Mouse (Mus musculus): ENCODE measurements around the gene Flt3l. TPM values are rescaled to one million over a fixed set of nuclear protein-coding genes. Genes with fewer than 3 reads are reported as not detected.
A peak's percentile ranks its signal among the peaks of the same experiment; 100 is the strongest.
"Not testable (repeated sequence)": the region's sequence is repeated elsewhere in the genome, so short reads cannot be mapped to it uniquely, and the experiment has no call there.

Flt3l gene
- polyA plus RNA-seq, 1 experiment from 2014 or later, result 1.4 TPM

GRCm38 (mm10) chr7:45121966-45122365 is 14.3 kb downstream of the Flt3l start:
- no peaks in the 10 kb centered on the region for H3K9me3 ChIP-seq (ENCODE audit: control insufficient read depth, low read length)
- H3K4me2 ChIP-seq (ENCODE audit: low read length), result 0 out of 2 replicates have a peak overlapping the region, but pooled peaks have one; percentile 15
- H3K9ac ChIP-seq (replicated peaks; ENCODE audit: low read length), result no peak overlapping the region
- no peak overlapping the region for H3K27ac ChIP-seq (replicated peaks; ENCODE audit: low read depth, low read length)
- no peak for DNase-seq
- peaks cover 76% of the 10 kb centered on the region for H3K36me3 ChIP-seq (ENCODE audit: control insufficient read depth, insufficient read depth, low read length)
- ATAC-seq (ENCODE audit: low FRiP score, low TSS enrichment), result no peak
- H3K4me1 ChIP-seq (ENCODE audit: control insufficient read depth, insufficient read depth, low read length), result peaks cover 9% of the 10 kb centered on the region
- no peak overlapping the region for H3K4me3 ChIP-seq (replicated peaks; ENCODE audit: low read depth, low read length)
- H3K27me3 ChIP-seq (ENCODE audit: control insufficient read depth, insufficient read depth, low read length), result no peaks in the 10 kb centered on the region

GRCm38 (mm10) chr7:45121404-45121803 is 14.8 kb downstream of the Flt3l start:
- Histone ChIP-seq H3K27ac (replicated peaks; ENCODE audit: low read depth, low read length) (no peak overlapping the region), H3K9ac (replicated peaks; ENCODE audit: low read length) (no peak overlapping the region)
- WGBS, result 86% methylated on average over 8 of the region's 8 CpGs

GRCm38 (mm10) chr7:45119780-45120709 is 16.2 kb downstream of the Flt3l start:
- no peak for ATAC-seq (ENCODE audit: low FRiP score, low TSS enrichment)
- H3K4me2 ChIP-seq (ENCODE audit: low read length), result no peak overlapping the region
- H3K9ac ChIP-seq (replicated peaks; ENCODE audit: low read length), result no peak overlapping the region
- H3K27me3 ChIP-seq (ENCODE audit: control insufficient read depth, insufficient read depth, low read length), result no peaks in the 10 kb centered on the region
- no peak for DNase-seq
- 85% methylated on average over 5 of the region's 5 CpGs for WGBS
- H3K4me3 ChIP-seq (replicated peaks; ENCODE audit: low read depth, low read length), result no peak overlapping the region
- no peaks in the 10 kb centered on the region for H3K9me3 ChIP-seq (ENCODE audit: control insufficient read depth, low read length)
- peaks cover 57% of the 10 kb centered on the region for H3K36me3 ChIP-seq (ENCODE audit: control insufficient read depth, insufficient read depth, low read length)
- H3K4me1 ChIP-seq (ENCODE audit: control insufficient read depth, insufficient read depth, low read length), result peaks cover 7% of the 10 kb centered on the region
- H3K27ac ChIP-seq (replicated peaks; ENCODE audit: low read depth, low read length), result no peak overlapping the region

More at GRCm38 (mm10) chr7:45121404-45121803, 14.8 kb downstream of the Flt3l start:
- no peak overlapping the region for H3K4me3 ChIP-seq (replicated peaks; ENCODE audit: low read depth, low read length)
- H3K36me3 ChIP-seq (ENCODE audit: control insufficient read depth, insufficient read depth, low read length), result peaks cover 71% of the 10 kb centered on the region
- no peaks in the 10 kb centered on the region for H3K27me3 ChIP-seq (ENCODE audit: control insufficient read depth, insufficient read depth, low read length)
- peaks cover 7% of the 10 kb centered on the region for H3K4me1 ChIP-seq (ENCODE audit: control insufficient read depth, insufficient read depth, low read length)
- H3K4me2 ChIP-seq (ENCODE audit: low read length), result no peak overlapping the region
- DNase-seq, result no peak
- ATAC-seq (ENCODE audit: low FRiP score, low TSS enrichment), result no peak
- H3K9me3 ChIP-seq (ENCODE audit: control insufficient read depth, low read length), result no peaks in the 10 kb centered on the region

- no peak for DNase-seq
- Histone ChIP-seq H3K9ac (replicated peaks; ENCODE audit: low read length) (no peak overlapping the region), H3K4me3 (replicated peaks; ENCODE audit: low read depth, low read length) (no peak overlapping the region), H3K36me3 (ENCODE audit: control insufficient read depth, insufficient read depth, low read length) (peaks cover 55% of the 10 kb centered on the region), H3K27ac (replicated peaks; ENCODE audit: low read depth, low read length) (no peak overlapping the region), H3K4me1 (ENCODE audit: control insufficient read depth, insufficient read depth, low read length) (peaks cover 6% of the 10 kb centered on the region), H3K4me2 (ENCODE audit: low read length) (no peak overlapping the region), H3K9me3 (ENCODE audit: control insufficient read depth, low read length) (no peaks in the 10 kb centered on the region), H3K27me3 (ENCODE audit: control insufficient read depth, insufficient read depth, low read length) (no peaks in the 10 kb centered on the region)
- WGBS, result 87% methylated on average over 6 of the region's 6 CpGs
- no peak for ATAC-seq (ENCODE audit: low FRiP score, low TSS enrichment)
These were observed 17.9 kb downstream of the Flt3l start for GRCm38 (mm10) chr7:45118336-45118735.

GRCm38 (mm10) chr7:45117566-45117965 is 18.7 kb downstream of the Flt3l start:
- Histone ChIP-seq H3K4me1 (ENCODE audit: control insufficient read depth, insufficient read depth, low read length) (no peaks in the 10 kb centered on the region), H3K4me3 (replicated peaks; ENCODE audit: low read depth, low read length) (no peak overlapping the region), H3K9ac (replicated peaks; ENCODE audit: low read length) (no peak overlapping the region), H3K27me3 (ENCODE audit: control insufficient read depth, insufficient read depth, low read length) (no peaks in the 10 kb centered on the region), H3K27ac (replicated peaks; ENCODE audit: low read depth, low read length) (no peak overlapping the region), H3K4me2 (ENCODE audit: low read length) (no peak overlapping the region), H3K9me3 (ENCODE audit: control insufficient read depth, low read length) (no peaks in the 10 kb centered on the region), H3K36me3 (ENCODE audit: control insufficient read depth, insufficient read depth, low read length) (peaks cover 48% of the 10 kb centered on the region)
- WGBS, result 75% methylated on average over 8 of the region's 8 CpGs
- DNase-seq (no peak), ATAC-seq (ENCODE audit: low FRiP score, low TSS enrichment) (no peak)

- H3K27ac ChIP-seq (replicated peaks; ENCODE audit: low read depth, low read length), result no peak overlapping the region
- DNase-seq, result no peak
- peaks cover 10% of the 10 kb centered on the region for H3K36me3 ChIP-seq (ENCODE audit: control insufficient read depth, insufficient read depth, low read length)
- no peak overlapping the region for H3K9ac ChIP-seq (replicated peaks; ENCODE audit: low read length)
- H3K4me3 ChIP-seq (replicated peaks; ENCODE audit: low read depth, low read length), result no peak overlapping the region
- no peak overlapping the region for H3K4me2 ChIP-seq (ENCODE audit: low read length)
- ATAC-seq (ENCODE audit: low FRiP score, low TSS enrichment), result no peak
- H3K27me3 ChIP-seq (ENCODE audit: control insufficient read depth, insufficient read depth, low read length), result no peaks in the 10 kb centered on the region
- WGBS, result 88% methylated on average over 2 of the region's 2 CpGs
- no peaks in the 10 kb centered on the region for H3K4me1 ChIP-seq (ENCODE audit: control insufficient read depth, insufficient read depth, low read length)
- H3K9me3 ChIP-seq (ENCODE audit: control insufficient read depth, low read length), result no peaks in the 10 kb centered on the region
These were observed 22.8 kb downstream of the Flt3l start for GRCm38 (mm10) chr7:45113476-45113875.

GRCm38 (mm10) chr7:45112529-45112928 is 23.7 kb downstream of the Flt3l start:
- no peak overlapping the region for H3K27ac ChIP-seq (replicated peaks; ENCODE audit: low read depth, low read length)
- H3K4me3 ChIP-seq (replicated peaks; ENCODE audit: low read depth, low read length), result no peak overlapping the region
- H3K27me3 ChIP-seq (ENCODE audit: control insufficient read depth, insufficient read depth, low read length), result no peaks in the 10 kb centered on the region
- no peaks in the 10 kb centered on the region for H3K9me3 ChIP-seq (ENCODE audit: control insufficient read depth, low read length)
- DNase-seq (no peak), ATAC-seq (ENCODE audit: low FRiP score, low TSS enrichment) (no peak)
- H3K4me1 ChIP-seq (ENCODE audit: control insufficient read depth, insufficient read depth, low read length), result no peaks in the 10 kb centered on the region
- 76% methylated on average over 3 of the region's 3 CpGs for WGBS
- H3K4me2 ChIP-seq (ENCODE audit: low read length), result no peak overlapping the region
- H3K9ac ChIP-seq (replicated peaks; ENCODE audit: low read length), result no peak overlapping the region
- peaks cover under 1% of the 10 kb centered on the region; the same call in 1 of the 2 replicates for H3K36me3 ChIP-seq (ENCODE audit: control insufficient read depth, insufficient read depth, low read length)

- Histone ChIP-seq H3K9ac (replicated peaks; ENCODE audit: low read length) (no peak overlapping the region), H3K4me2 (ENCODE audit: low read length) (no peak overlapping the region), H3K36me3 (ENCODE audit: control insufficient read depth, insufficient read depth, low read length) (no peaks in the 10 kb centered on the region), H3K9me3 (ENCODE audit: control insufficient read depth, low read length) (no peaks in the 10 kb centered on the region), H3K27me3 (ENCODE audit: control insufficient read depth, insufficient read depth, low read length) (no peaks in the 10 kb centered on the region), H3K4me1 (ENCODE audit: control insufficient read depth, insufficient read depth, low read length) (no peaks in the 10 kb centered on the region), H3K4me3 (replicated peaks; ENCODE audit: low read depth, low read length) (no peak overlapping the region), H3K27ac (replicated peaks; ENCODE audit: low read depth, low read length) (no peak overlapping the region)
- DNase-seq, result no peak
- WGBS, result 70% methylated on average over 2 of the region's 2 CpGs
- no peak for ATAC-seq (ENCODE audit: low FRiP score, low TSS enrichment)
These were observed 24.3 kb downstream of the Flt3l start for GRCm38 (mm10) chr7:45111940-45112339.

GRCm38 (mm10) chr7:45110089-45110488 is 26.1 kb downstream of the Flt3l start:
- H3K27ac ChIP-seq (replicated peaks; ENCODE audit: low read depth, low read length); ATAC-seq (ENCODE audit: low FRiP score, low TSS enrichment); H3K27me3 ChIP-seq (ENCODE audit: control insufficient read depth, insufficient read depth, low read length); DNase-seq; H3K9ac ChIP-seq (replicated peaks; ENCODE audit: low read length); H3K4me2 ChIP-seq (ENCODE audit: low read length); H3K4me3 ChIP-seq (replicated peaks; ENCODE audit: low read depth, low read length); H3K4me1 ChIP-seq (ENCODE audit: control insufficient read depth, insufficient read depth, low read length); H3K9me3 ChIP-seq (ENCODE audit: control insufficient read depth, low read length); H3K36me3 ChIP-seq (ENCODE audit: control insufficient read depth, insufficient read depth, low read length): not testable (repeated sequence)
- 95% methylated on average over 4 of the region's 4 CpGs for WGBS
